Mouse (Mus musculus): ENCODE measurements at regions not wholly inside any gene's neighbourhood (a gene's known extent, or its start where the extent isn't known, plus 50 kb on each side); places are given as distances from the start of the nearest gene placed in this dataset.

DNA sequence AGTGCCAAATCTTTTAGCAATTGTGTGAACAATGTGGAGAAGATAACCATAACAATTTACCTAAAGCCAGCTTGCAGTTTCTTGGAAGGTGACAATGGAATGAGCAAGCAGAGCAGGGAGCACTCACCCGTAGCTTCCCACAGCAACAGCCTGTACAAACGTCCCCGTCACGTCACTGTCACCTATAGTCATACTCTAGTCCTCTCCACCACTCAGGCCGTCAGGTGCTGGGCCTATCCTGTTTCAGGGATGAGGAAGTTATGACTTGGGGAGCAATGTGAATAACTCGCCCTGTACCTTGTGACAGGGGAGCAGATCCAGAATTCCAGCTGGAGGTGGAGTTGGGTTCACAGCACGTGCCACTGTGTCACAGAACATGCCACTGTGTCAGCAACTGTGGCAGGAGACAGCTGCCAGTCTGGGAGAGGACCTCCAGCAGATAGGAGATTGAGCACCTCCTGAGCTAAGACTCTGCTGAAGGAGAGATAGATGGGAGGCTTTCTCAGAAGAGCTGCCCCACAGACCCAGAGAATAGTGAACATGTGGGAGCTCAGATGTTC is 73.4 kb upstream of the Egln3 start:
- H3K9me3 ChIP-seq (ENCODE audit: low read length) = no peaks in the 10 kb centered on the region
- WGBS = 80% methylated on average over 7 of the region's 7 CpGs
- DNase-seq (ENCODE audit: low spot score) (no peak), ATAC-seq (ENCODE audit: low FRiP score) (no peak)
- no peaks in the 10 kb centered on the region for H3K36me3 ChIP-seq (ENCODE audit: insufficient read depth, low read length)
- H3K27me3 ChIP-seq (ENCODE audit: insufficient read depth, low read length) = no peaks in the 10 kb centered on the region
- TF ChIP-seq CTCF (IDR thresholded peaks at IDR 0.05) = no peak
- H3K4me3 ChIP-seq (ENCODE audit: low read depth, low read length) = no peak overlapping the region
- H3K9ac ChIP-seq (replicated peaks; ENCODE audit: low read length, poor library complexity, severe bottlenecking) = no peak overlapping the region
- H3K4me1 ChIP-seq (ENCODE audit: insufficient read depth, low read length) = no peaks in the 10 kb centered on the region
- H3K27ac ChIP-seq (ENCODE audit: low read depth, low read length) = no peak overlapping the region
- no peak overlapping the region for H3K4me2 ChIP-seq (ENCODE audit: low read depth, low read length, poor library complexity, severe bottlenecking)

DNA sequence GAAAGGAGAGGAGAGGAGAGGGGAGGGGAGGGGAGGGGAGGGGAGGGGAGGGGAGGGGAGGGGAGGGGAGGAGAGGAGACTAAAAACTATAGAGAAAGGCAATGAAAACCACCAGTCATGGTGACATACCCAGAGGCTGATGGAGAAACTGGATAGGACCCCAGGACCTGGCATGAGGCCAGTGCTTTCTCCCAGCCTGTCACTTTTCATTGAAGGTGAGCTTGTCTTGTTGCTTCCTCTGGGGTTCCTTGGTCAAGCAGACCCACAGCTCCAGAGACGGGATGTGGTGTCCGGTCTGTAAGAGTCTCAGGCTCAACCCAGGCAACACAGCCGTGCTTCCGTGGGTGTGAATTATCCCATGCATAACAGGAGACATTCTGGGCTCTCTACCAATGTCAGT is 69.8 kb upstream of the Egln3 start:
- no peak for DNase-seq (ENCODE audit: low spot score)
- H3K9me3 ChIP-seq (ENCODE audit: low read length) = no peaks in the 10 kb centered on the region
- 75% methylated on average over 4 of the region's 4 CpGs for WGBS
- no peaks in the 10 kb centered on the region for H3K4me1 ChIP-seq (ENCODE audit: insufficient read depth, low read length)
- no peak for TF ChIP-seq CTCF (IDR thresholded peaks at IDR 0.05)
- no peak overlapping the region for H3K4me2 ChIP-seq (ENCODE audit: low read depth, low read length, poor library complexity, severe bottlenecking)
- H3K27ac ChIP-seq (ENCODE audit: low read depth, low read length) = no peak overlapping the region
- no peak overlapping the region for H3K4me3 ChIP-seq (ENCODE audit: low read depth, low read length)
- H3K27me3 ChIP-seq (ENCODE audit: insufficient read depth, low read length) = no peaks in the 10 kb centered on the region
- ATAC-seq (ENCODE audit: low FRiP score) = no peak
- no peak overlapping the region for H3K9ac ChIP-seq (replicated peaks; ENCODE audit: low read length, poor library complexity, severe bottlenecking)
- no peaks in the 10 kb centered on the region for H3K36me3 ChIP-seq (ENCODE audit: insufficient read depth, low read length)

- H3K4me3 ChIP-seq (ENCODE audit: low read depth, low read length) = no peak overlapping the region
- 88% methylated on average over 6 of the region's 6 CpGs for WGBS
- no peaks in the 10 kb centered on the region for H3K9me3 ChIP-seq (ENCODE audit: low read length)
Measured at GRCm38 (mm10) chr12:54272696-54273095, 69.0 kb upstream of the Egln3 start.

GRCm38 (mm10) chr12:54272226-54272625 is 68.6 kb upstream of the Egln3 start:
- DNase-seq (ENCODE audit: low spot score) = no peak
- Histone ChIP-seq H3K4me3 (ENCODE audit: low read depth, low read length) (no peak overlapping the region), H3K9ac (replicated peaks; ENCODE audit: low read length, poor library complexity, severe bottlenecking) (no peak overlapping the region), H3K27ac (ENCODE audit: low read depth, low read length) (no peak overlapping the region), H3K36me3 (ENCODE audit: insufficient read depth, low read length) (no peaks in the 10 kb centered on the region), H3K27me3 (ENCODE audit: insufficient read depth, low read length) (no peaks in the 10 kb centered on the region), H3K4me2 (ENCODE audit: low read depth, low read length, poor library complexity, severe bottlenecking) (no peak overlapping the region), H3K4me1 (ENCODE audit: insufficient read depth, low read length) (no peaks in the 10 kb centered on the region), H3K9me3 (ENCODE audit: low read length) (no peaks in the 10 kb centered on the region)
- ATAC-seq (ENCODE audit: low FRiP score) = no peak
- 61% methylated on average over 2 of the region's 2 CpGs for WGBS
- no peak for TF ChIP-seq CTCF (IDR thresholded peaks at IDR 0.05)

More at GRCm38 (mm10) chr12:54272696-54273095, 69.0 kb upstream of the Egln3 start:
- no peaks in the 10 kb centered on the region for H3K27me3 ChIP-seq (ENCODE audit: insufficient read depth, low read length)
- no peak overlapping the region for H3K4me2 ChIP-seq (ENCODE audit: low read depth, low read length, poor library complexity, severe bottlenecking)
- H3K9ac ChIP-seq (replicated peaks; ENCODE audit: low read length, poor library complexity, severe bottlenecking) = no peak overlapping the region
- no peak for TF ChIP-seq CTCF (IDR thresholded peaks at IDR 0.05)
- no peak overlapping the region for H3K27ac ChIP-seq (ENCODE audit: low read depth, low read length)
- no peak for DNase-seq (ENCODE audit: low spot score)
- H3K36me3 ChIP-seq (ENCODE audit: insufficient read depth, low read length) = no peaks in the 10 kb centered on the region
- no peak for ATAC-seq (ENCODE audit: low FRiP score)
- no peaks in the 10 kb centered on the region for H3K4me1 ChIP-seq (ENCODE audit: insufficient read depth, low read length)

DNA sequence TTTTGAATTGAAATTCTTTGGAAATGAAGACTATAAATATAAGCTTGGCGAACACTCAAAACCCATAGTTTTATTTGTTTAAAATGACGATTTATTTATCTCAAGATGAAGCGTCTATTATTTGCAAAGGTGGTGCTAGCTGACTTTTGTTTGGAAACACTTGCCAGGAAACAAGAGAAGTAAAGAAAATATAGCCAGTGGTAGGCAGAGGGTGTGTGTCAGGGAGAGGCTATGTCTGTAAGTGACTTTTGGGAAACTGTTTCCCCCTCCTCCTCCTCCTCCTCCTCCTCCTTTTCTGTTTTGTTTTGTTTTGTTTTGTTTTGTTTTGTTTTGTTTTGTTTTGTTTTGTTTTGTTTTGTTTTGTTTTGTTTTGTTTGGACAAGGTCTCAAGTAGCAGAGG is 62.2 kb upstream of the Egln3 start:
- TF ChIP-seq CTCF (IDR thresholded peaks at IDR 0.05) = no peak

GRCm38 (mm10) chr12:54264893-54265835 is 61.5 kb upstream of the Egln3 start:
- DNase-seq (ENCODE audit: low spot score) (peak; percentile 39), ATAC-seq (ENCODE audit: low FRiP score) (no peak)
- no peak for TF ChIP-seq CTCF (IDR thresholded peaks at IDR 0.05)
- no peak overlapping the region for H3K4me2 ChIP-seq (ENCODE audit: low read depth, low read length, poor library complexity, severe bottlenecking)
- no peaks in the 10 kb centered on the region for H3K9me3 ChIP-seq (ENCODE audit: low read length)
- H3K9ac ChIP-seq (replicated peaks; ENCODE audit: low read length, poor library complexity, severe bottlenecking) = no peak overlapping the region
- no peaks in the 10 kb centered on the region for H3K4me1 ChIP-seq (ENCODE audit: insufficient read depth, low read length)
- no peak overlapping the region for H3K4me3 ChIP-seq (ENCODE audit: low read depth, low read length)
- no peaks in the 10 kb centered on the region for H3K36me3 ChIP-seq (ENCODE audit: insufficient read depth, low read length)
- H3K27me3 ChIP-seq (ENCODE audit: insufficient read depth, low read length) = no peaks in the 10 kb centered on the region
- 62% methylated on average over 14 of the region's 14 CpGs for WGBS
- no peak overlapping the region for H3K27ac ChIP-seq (ENCODE audit: low read depth, low read length)

More for the DNA sequence above, 62.2 kb upstream of the Egln3 start:
- Histone ChIP-seq H3K27me3 (ENCODE audit: insufficient read depth, low read length) (no peaks in the 10 kb centered on the region), H3K4me3 (ENCODE audit: low read depth, low read length) (no peak overlapping the region), H3K9ac (replicated peaks; ENCODE audit: low read length, poor library complexity, severe bottlenecking) (no peak overlapping the region), H3K36me3 (ENCODE audit: insufficient read depth, low read length) (no peaks in the 10 kb centered on the region), H3K4me2 (ENCODE audit: low read depth, low read length, poor library complexity, severe bottlenecking) (no peak overlapping the region), H3K9me3 (ENCODE audit: low read length) (no peaks in the 10 kb centered on the region), H3K27ac (ENCODE audit: low read depth, low read length) (no peak overlapping the region), H3K4me1 (ENCODE audit: insufficient read depth, low read length) (no peaks in the 10 kb centered on the region)
- ATAC-seq (ENCODE audit: low FRiP score) (no peak), DNase-seq (ENCODE audit: low spot score) (no peak)
- WGBS = 83% methylated on average over 3 of the region's 3 CpGs
